Mouse (Mus musculus): ENCODE data around the gene Dnajc11. TPM values are rescaled to one million over a fixed set of nuclear protein-coding genes. Genes with fewer than 3 reads are reported as not detected.

Gene Dnajc11
- total RNA-seq (2021): 104 and 112 TPM in 2 replicates
- long read RNA-seq, transcript Dnajc11-201 (16 exons, 3,151 nt): major isoform, 131 of 187 reads
- long read RNA-seq, partial matches to known transcripts: 20 of 187 reads
- long read RNA-seq, other reads (novel, unspliced or antisense): 33 of 187 reads

GRCm38 (mm10) chr4:151933505-151934214 lies at the start of gene Dnajc11:
Dnajc11 (plus strand) TSS chr4:151933691.
- peak; percentile 93 for DNase-seq

- no peak for DNase-seq
Measured at GRCm38 (mm10) chr4:151893241-151893640, 40.2 kb upstream of the Dnajc11 start.

GRCm38 (mm10) chr4:151894926-151895325 lies 38.6 kb upstream of the Dnajc11 start:
- DNase-seq: no peak

GRCm38 (mm10) chr4:151895624-151896023 lies 37.9 kb upstream of the Dnajc11 start:
- no peak for DNase-seq

- no peak for DNase-seq
Measured at GRCm38 (mm10) chr4:151897069-151897617, 36.3 kb upstream of the Dnajc11 start.

- no peak for DNase-seq
Measured at GRCm38 (mm10) chr4:151898600-151899245, 34.8 kb upstream of the Dnajc11 start.

- DNase-seq: no peak
Measured at GRCm38 (mm10) chr4:151899707-151900384, 33.6 kb upstream of the Dnajc11 start.

- no peak for DNase-seq
Measured at GRCm38 (mm10) chr4:151900735-151901134, 32.8 kb upstream of the Dnajc11 start.

- peak; percentile 19 for DNase-seq
Measured at GRCm38 (mm10) chr4:151901422-151901821, 32.1 kb upstream of the Dnajc11 start.

GRCm38 (mm10) chr4:151902046-151902688 lies 31.3 kb upstream of the Dnajc11 start:
- DNase-seq: no peak

- peak; percentile 58 for DNase-seq
Measured at GRCm38 (mm10) chr4:151902689-151903241, 30.7 kb upstream of the Dnajc11 start.

GRCm38 (mm10) chr4:151904098-151904497 lies 29.4 kb upstream of the Dnajc11 start:
- peak; percentile 21 for DNase-seq

GRCm38 (mm10) chr4:151905621-151906020 lies 27.9 kb upstream of the Dnajc11 start:
- no peak for DNase-seq

GRCm38 (mm10) chr4:151907577-151908343 lies 25.7 kb upstream of the Dnajc11 start:
- DNase-seq: no peak

- DNase-seq: no peak
Measured at GRCm38 (mm10) chr4:151908809-151909208, 24.7 kb upstream of the Dnajc11 start.

GRCm38 (mm10) chr4:151916271-151916670 lies 17.2 kb upstream of the Dnajc11 start:
- DNase-seq: no peak

GRCm38 (mm10) chr4:151919135-151919840 lies 14.2 kb upstream of the Dnajc11 start:
- no peak for DNase-seq

- DNase-seq: peak; percentile 50
Measured at GRCm38 (mm10) chr4:151919900-151920643, 13.4 kb upstream of the Dnajc11 start.

GRCm38 (mm10) chr4:151922124-151922523 lies 11.4 kb upstream of the Dnajc11 start:
- no peak for DNase-seq
